Mouse (Mus musculus): ENCODE measurements at regions not wholly inside any gene's neighbourhood (a gene's known extent, or its start where the extent isn't known, plus 50 kb on each side); places are given as distances from the start of the nearest gene placed in this dataset.

- TF ChIP-seq CTCF (conservative IDR thresholded peaks at IDR 0.05), result peak; percentile 29
- H3K4me3 ChIP-seq, result no peak overlapping the region
- no peak overlapping the region for H3K27ac ChIP-seq
- no peak for DNase-seq (ENCODE audit: low spot score in 2 of 2)
These were observed 275.6 kb upstream of the Kazn start for GRCm38 (mm10) chr4:142514751-142515150.

- DNase-seq (ENCODE audit: low spot score in 2 of 2), result no peak
- H3K27ac ChIP-seq, result no peak overlapping the region
- no peak overlapping the region for H3K4me3 ChIP-seq
- no peak for TF ChIP-seq CTCF (conservative IDR thresholded peaks at IDR 0.05)
These were observed 270.2 kb upstream of the Kazn start for GRCm38 (mm10) chr4:142509386-142509785.

GRCm38 (mm10) chr4:142506383-142507211 is 267.4 kb upstream of the Kazn start:
- no peak overlapping the region for H3K27ac ChIP-seq
- no peak for TF ChIP-seq CTCF (conservative IDR thresholded peaks at IDR 0.05)
- H3K4me3 ChIP-seq, result no peak overlapping the region
- no peak for DNase-seq (ENCODE audit: low spot score in 2 of 2)

DNA sequence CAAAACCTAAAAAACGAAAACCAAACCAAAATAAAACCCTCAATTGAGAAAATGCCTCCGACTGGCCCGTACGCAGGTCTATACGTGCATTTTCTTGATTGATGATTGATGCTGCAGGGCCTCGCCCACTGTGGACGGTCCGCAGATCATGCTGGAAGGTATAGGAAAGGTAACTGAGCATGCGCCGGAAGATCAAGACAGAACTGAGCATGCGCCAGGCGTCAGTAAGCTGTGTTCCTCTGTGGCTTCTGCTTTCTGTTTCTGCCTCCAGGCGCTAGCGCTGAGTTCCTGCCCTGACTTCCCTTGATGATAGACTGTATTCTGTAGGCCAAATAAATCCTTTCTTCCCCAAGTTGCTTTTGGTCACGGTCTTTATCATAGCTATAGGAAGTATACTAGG is 264.6 kb upstream of the Kazn start:
- no peak overlapping the region for H3K4me3 ChIP-seq
- DNase-seq (ENCODE audit: low spot score in 2 of 2), result no peak
- no peak overlapping the region for H3K27ac ChIP-seq
- TF ChIP-seq CTCF (conservative IDR thresholded peaks at IDR 0.05), result no peak

DNA sequence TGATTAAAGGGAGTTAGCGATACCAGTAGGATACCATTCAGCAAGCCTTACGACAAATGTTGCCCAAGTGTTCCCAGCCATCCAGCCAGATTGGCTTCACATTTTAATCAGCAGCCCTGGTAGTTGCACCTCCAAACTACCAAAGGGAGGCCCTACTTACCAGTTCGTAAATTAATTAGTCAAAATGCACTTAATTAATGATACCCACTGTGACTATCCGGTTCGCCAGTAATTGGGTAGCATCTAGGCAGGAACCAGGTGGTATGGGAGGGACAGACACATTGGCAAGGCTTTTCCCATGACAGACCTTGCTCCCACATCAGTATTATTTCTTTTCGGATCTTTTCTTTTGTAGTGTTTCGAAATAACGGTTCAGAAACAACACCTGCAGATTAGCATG is 262.0 kb upstream of the Kazn start:
- TF ChIP-seq CTCF (conservative IDR thresholded peaks at IDR 0.05), result no peak
- no peak for DNase-seq (ENCODE audit: low spot score in 2 of 2)

GRCm38 (mm10) chr4:142500541-142500940 is 261.3 kb upstream of the Kazn start:
- no peak overlapping the region for H3K27ac ChIP-seq
- no peak for DNase-seq (ENCODE audit: low spot score in 2 of 2)
- H3K4me3 ChIP-seq, result no peak overlapping the region
- TF ChIP-seq CTCF (conservative IDR thresholded peaks at IDR 0.05), result no peak

More for the DNA sequence above, 262.0 kb upstream of the Kazn start:
- Histone ChIP-seq H3K27ac (no peak overlapping the region), H3K4me3 (no peak overlapping the region)

DNA sequence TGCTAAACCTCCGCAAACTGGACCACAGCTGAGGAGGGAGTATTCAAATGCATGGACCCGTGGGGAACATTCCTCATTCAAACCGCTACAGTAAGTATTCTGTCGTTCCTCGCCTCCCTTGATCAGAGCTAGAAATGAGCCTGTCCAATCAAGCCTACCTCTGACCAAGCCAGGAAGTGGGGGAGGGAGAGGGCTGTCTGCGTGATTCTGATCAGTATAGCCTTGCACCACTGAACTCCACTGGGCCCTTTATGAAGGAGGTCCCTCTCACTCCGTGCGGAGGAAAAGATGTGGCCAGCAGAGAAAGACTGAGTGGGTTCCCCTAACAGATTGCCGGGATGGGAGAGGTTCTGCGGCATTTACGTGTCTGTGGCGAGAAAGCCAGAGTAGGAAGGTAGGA is 257.4 kb upstream of the Kazn start:
- Histone ChIP-seq H3K27ac (no peak overlapping the region), H3K4me3 (no peak overlapping the region)
- no peak for DNase-seq (ENCODE audit: low spot score in 2 of 2)
- TF ChIP-seq CTCF (conservative IDR thresholded peaks at IDR 0.05), result no peak

DNA sequence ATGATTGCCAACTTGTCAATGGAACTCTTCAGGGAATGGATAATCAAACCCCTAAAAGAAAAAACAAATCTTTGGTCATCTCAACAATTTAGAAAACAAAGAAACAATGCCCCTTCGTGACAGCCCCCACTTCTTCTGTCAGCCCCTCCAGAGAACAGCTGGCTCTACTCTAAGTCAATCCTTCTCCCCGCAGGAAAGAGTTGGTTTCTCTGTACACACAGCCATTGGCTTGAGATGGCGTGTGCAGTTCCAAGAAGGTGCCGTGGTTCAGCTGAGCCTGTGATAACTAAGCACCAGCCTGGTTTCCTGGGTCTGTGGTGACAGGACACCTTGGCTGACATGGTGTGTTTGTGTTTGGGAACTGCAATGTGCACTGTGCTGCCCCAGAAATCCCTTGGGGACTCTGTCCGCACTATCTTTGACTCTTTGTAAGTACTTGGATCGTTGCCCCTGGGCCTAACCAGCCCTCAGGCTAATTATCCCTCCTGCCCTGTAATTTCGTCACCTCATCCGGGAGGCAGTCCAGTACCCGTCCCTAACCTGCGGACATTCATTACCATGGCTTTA is 253.8 kb upstream of the Kazn start:
- DNase-seq (ENCODE audit: low spot score in 2 of 2), result no peak
- no peak for TF ChIP-seq CTCF (conservative IDR thresholded peaks at IDR 0.05)

GRCm38 (mm10) chr4:142485784-142486423 is 246.7 kb upstream of the Kazn start:
- DNase-seq (ENCODE audit: low spot score in 2 of 2), result no peak
- Histone ChIP-seq H3K4me3 (no peak overlapping the region), H3K27ac (no peak overlapping the region)
- no peak for TF ChIP-seq CTCF (conservative IDR thresholded peaks at IDR 0.05)

More for the DNA sequence above, 253.8 kb upstream of the Kazn start:
- Histone ChIP-seq H3K27ac (no peak overlapping the region), H3K4me3 (no peak overlapping the region)

DNA sequence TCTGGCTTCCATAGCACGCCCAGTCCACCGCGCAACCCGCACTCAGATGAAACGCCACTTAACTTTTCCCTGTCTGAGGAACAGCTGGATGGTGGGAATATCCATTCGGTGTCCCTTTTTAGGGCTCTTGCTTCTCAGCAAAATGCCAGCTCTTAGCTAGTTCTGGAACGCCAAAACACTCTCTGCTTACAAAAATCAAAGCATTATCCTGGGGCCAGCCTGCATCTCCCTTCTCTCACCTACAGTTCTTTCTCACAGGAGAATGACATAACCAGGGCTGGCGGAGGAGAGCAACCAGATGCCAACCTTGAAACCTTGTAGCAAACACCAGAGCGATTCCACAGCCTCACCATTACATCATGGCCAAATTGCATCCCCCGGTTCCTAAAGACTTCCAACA is 236.4 kb upstream of the Kazn start:
- Histone ChIP-seq H3K27ac (no peak overlapping the region), H3K4me3 (peak overlapping the region; percentile 21)
- no peak for TF ChIP-seq CTCF (conservative IDR thresholded peaks at IDR 0.05)
- no peak for DNase-seq (ENCODE audit: low spot score in 2 of 2)

- DNase-seq (ENCODE audit: low spot score in 2 of 2), result no peak
- TF ChIP-seq CTCF (conservative IDR thresholded peaks at IDR 0.05), result no peak
- H3K27ac ChIP-seq, result no peak overlapping the region
- no peak overlapping the region for H3K4me3 ChIP-seq
These were observed 235.4 kb upstream of the Kazn start for GRCm38 (mm10) chr4:142474626-142475025.

DNA sequence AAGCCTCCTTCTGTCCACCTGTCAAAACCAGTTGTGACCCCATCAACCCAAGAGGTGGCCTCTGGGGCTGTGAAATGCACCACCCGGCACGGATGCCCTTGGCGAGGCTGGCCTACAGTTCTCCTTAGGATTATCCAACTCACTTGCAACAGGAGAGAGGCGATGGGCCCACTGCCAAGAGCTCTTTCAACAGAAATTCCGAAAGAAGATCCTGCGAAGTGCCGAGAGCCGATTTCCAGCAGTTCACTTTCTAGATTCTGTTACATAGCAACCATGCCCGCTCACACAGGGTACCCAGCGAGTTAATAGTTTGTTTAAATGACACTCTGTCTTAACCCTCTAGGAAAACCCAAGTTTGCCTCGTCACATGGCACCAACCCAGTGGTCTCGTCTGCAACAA is 234.8 kb upstream of the Kazn start:
- TF ChIP-seq CTCF (conservative IDR thresholded peaks at IDR 0.05), result no peak
- DNase-seq (ENCODE audit: low spot score in 2 of 2), result peak; percentile 41 to 56
- Histone ChIP-seq H3K27ac (no peak overlapping the region), H3K4me3 (no peak overlapping the region)

DNA sequence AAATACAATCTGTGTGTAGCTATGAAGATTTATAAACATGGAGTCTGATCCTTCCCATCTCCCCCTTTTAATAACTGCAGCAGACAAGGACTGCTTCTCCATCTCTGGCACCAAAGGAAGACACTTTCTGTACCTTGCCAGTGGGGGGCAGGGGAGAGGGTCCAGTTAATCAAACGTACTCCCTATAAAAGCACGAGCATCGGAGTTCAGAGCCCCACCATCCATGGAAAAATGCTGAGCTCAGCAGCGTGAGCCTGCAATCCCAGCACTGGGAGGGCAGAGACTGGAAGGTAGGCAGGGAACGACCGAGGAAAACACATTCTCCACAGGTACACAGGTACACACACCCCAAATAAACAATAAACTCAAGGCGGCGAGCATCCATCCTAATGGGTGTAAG is 234.1 kb upstream of the Kazn start:
- peak; percentile 16; the same call in 1 of the 2 replicates for TF ChIP-seq CTCF (conservative IDR thresholded peaks at IDR 0.05)
- H3K4me3 ChIP-seq, result no peak overlapping the region
- no peak overlapping the region for H3K27ac ChIP-seq
- DNase-seq (ENCODE audit: low spot score in 2 of 2), result no peak
